Mouse (Mus musculus) forebrain, embryonic 12.5 days (tissue): ENCODE results near the gene Fbn1. TPM values are rescaled to one million over a fixed set of nuclear protein-coding genes. Genes with fewer than 3 reads are reported as not detected.

ENCODE experiments used
- ATAC-seq: fragments of 200-750 bp; cut with Nextera tagmentation; 2 replicates; pipeline ENCODE4 v1.8.0; 2017; ENCODE audit warnings: moderate TSS enrichment; ENCODE audit not compliant: low FRiP score
- H3K27ac ChIP-seq: fragments of 300-500 bp; sonication (generic); 2 replicates; pipeline ENCODE4 v1.5.1; 2016; ENCODE audit warnings: mild to moderate bottlenecking
- H3K27me3 ChIP-seq: fragments of 300-500 bp; sonication (generic); 2 replicates; pipeline ENCODE4 v1.6.1; 2016; ENCODE audit warnings: mild to moderate bottlenecking
- H3K36me3 ChIP-seq: fragments of 300-500 bp; sonication (generic); replicated peaks from 2 replicates; pipeline ENCODE4 v1.6.1; 2016; ENCODE audit warnings: mild to moderate bottlenecking
- H3K4me1 ChIP-seq: fragments of 300-500 bp; sonication (generic); 2 replicates; pipeline ENCODE4 v1.6.1; 2016
- H3K4me2 ChIP-seq: fragments of 300-500 bp; sonication (generic); 2 replicates; pipeline ENCODE4 v1.6.1; 2016; ENCODE audit warnings: mild to moderate bottlenecking, moderate library complexity
- H3K4me3 ChIP-seq: fragments of 300-500 bp; sonication (generic); replicated peaks from 2 replicates; pipeline ENCODE4 v1.5.1; 2016; ENCODE audit warnings: mild to moderate bottlenecking
- H3K9ac ChIP-seq: fragments of 300-500 bp; sonication (generic); 2 replicates; pipeline ENCODE4 v1.6.1; 2016; ENCODE audit warnings: mild to moderate bottlenecking
- H3K9me3 ChIP-seq: fragments of 300-500 bp; sonication (generic); 2 replicates; pipeline ENCODE4 v1.6.1; 2016
- WGBS: fragments of 180-500 bp; shearing (Covaris S2); methylation state at CpG from one replicate; pipeline ENCODE4 v1.1.7; 2016; 5-methylcytosine and 5-hydroxymethylcytosine counted together
- polyA plus RNA-seq: library from polyadenylated mRNA; unstranded; fragments of >200 nt; fragmentation: Nextera tagmentation; extraction: Ambion mirVana; gene quantifications from 2 replicates; pipeline ENCODE4 v1.2.1, GENCODE M21; 2016

The Fbn1 gene
- polyA plus RNA-seq, 1 experiment from 2014 or later: 8.6 TPM

DNA sequence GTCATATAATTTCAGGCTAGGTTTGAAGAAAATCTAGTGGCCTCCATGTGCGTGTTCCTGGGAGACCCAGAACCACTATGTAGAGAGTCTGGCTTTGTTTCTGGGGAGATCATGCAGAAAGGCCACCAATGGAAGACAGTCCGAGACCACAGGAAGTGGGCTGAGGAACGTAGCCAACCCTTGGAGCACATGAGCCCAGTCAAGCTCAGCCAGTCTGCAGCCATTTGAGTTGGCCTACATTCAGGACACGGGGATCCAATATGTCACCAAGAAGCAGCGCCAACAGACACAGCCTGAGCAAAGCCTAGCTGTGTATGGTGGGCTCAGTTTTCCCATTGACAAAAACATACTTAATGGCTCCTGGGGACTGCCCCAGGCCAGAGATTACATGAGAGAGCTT lies 11.1 kb downstream of the Fbn1 start:
- Histone ChIP-seq H3K36me3 (0 out of 2 replicates have a peak, but pooled peaks cover 3% of the 10 kb centered on the region), H3K9ac (no peak overlapping the region), H3K4me3 (no peak overlapping the region), H3K4me2 (no peak overlapping the region), H3K9me3 (no peaks in the 10 kb centered on the region), H3K27me3 (no peaks in the 10 kb centered on the region), H3K27ac (no peak overlapping the region), H3K4me1 (no peaks in the 10 kb centered on the region)
- 91% methylated on average over 5 of the region's 5 CpGs for WGBS
- no peak for ATAC-seq

DNA sequence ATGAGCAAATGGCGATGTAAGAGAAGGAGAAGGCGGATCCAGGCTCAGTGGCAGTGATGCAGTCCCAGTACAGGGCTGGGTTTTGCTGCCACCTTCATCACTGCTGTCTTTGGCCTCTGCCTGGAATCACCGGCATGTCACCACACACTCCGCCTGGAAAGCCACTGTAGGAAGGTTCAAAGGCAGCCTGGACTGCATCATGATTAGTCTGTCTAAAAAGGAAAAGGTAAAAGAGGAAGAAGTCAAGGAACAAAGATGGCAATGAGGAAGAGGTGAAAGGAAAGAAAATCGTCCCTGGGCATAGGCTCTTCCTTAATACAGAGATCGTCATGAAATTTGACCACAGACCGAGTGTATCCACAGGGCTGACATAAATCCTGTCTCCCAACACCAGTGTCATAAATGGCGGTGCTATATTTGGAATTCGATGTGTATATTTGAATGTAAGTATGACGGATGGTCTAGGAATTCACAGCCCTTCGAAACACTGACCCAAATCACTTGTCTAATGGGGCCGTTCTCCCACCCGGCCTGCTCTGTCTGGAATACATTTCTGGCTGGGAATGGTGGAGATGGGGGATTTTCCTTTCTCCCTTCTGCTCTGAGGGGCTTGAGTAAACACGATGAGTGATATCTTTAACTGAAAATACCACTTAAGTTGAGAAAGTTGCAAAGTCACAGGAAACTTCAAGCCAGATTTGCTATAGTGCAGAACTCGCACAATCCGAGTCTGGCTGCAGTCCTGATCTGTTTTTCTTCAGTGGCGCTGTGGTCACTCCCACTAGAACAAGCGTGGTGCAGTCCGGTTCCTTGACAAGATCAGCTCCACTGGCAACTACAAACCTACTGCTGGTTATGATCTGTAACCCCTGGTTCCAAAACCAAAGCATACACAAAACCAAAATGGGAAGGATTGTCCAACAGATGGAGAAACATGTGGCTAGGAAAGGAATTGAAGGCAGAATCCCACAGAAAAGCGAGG lies 12.7 kb downstream of the Fbn1 start:
- Histone ChIP-seq H3K36me3 (no peaks in the 10 kb centered on the region), H3K4me1 (no peaks in the 10 kb centered on the region), H3K4me2 (no peak overlapping the region), H3K27ac (no peak overlapping the region), H3K27me3 (no peaks in the 10 kb centered on the region), H3K4me3 (no peak overlapping the region), H3K9ac (no peak overlapping the region), H3K9me3 (no peaks in the 10 kb centered on the region)
- WGBS: 92% methylated on average over 20 of the region's 20 CpGs
- no peak for ATAC-seq

DNA sequence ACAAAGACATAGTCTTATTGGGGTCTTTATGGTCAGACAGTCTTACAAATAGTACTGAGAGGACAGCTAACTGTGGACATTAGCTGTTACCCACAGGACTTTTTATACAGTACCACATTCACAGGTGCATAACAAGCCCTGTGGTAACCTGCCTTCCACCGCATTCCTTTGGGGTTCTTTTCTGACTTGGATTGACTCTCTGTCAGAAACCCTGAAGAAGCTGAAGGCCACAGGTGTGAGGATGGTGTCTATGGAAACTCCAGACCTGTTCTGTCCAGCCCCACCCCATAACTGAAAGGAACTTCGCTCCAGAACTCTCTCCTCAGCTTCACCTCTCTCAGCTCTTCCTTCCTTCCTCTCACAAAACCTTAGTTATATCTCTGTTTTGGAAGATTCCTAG lies 13.5 kb downstream of the Fbn1 start:
- no peak overlapping the region for H3K4me3 ChIP-seq
- no peaks in the 10 kb centered on the region for H3K9me3 ChIP-seq
- H3K4me2 ChIP-seq: no peak overlapping the region
- WGBS: 100% methylated on average over 2 of the region's 2 CpGs
- no peak overlapping the region for H3K27ac ChIP-seq
- no peaks in the 10 kb centered on the region for H3K4me1 ChIP-seq
- no peaks in the 10 kb centered on the region for H3K36me3 ChIP-seq
- ATAC-seq: no peak
- H3K9ac ChIP-seq: no peak overlapping the region
- no peaks in the 10 kb centered on the region for H3K27me3 ChIP-seq

DNA sequence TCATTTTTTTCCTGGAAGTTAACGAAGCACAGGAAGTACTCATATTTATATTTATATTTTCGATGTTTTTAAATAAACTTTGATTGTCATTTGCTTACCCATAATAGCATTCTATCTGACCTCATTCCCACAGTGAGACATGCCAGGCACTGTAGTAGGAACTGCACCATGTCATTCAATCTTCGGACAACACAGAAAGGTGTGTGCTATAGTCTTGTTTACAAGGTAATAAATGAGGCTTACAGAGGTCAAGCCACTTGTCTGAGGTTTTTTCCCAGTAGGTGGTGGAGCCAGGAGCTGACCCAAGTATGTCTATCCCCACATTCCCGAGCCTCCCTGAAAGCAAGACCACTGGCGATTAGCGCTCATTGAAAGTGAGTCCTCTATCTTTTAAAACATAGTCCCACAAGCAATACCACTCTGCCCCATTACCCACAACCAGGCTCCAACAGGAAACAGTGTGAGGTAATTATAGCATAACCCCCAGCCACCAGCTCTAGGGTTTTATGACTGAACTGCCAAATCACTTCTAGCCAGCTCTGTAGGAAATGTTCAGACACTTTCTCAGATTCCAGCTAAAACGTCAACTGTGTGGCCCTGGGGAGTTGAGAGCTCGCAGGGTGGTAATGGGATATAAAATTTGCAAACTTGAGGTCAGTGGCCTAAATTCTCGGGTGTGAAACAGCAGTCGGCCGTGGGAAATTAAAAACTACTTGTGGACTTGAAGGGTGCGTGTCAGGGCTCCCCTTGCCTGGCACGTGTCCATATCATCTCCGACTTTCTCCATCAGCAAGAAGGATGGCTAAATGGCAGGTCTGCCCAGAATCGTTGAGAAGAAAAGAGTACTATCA lies 15.5 kb downstream of the Fbn1 start:
- H3K27me3 ChIP-seq: no peaks in the 10 kb centered on the region
- no peaks in the 10 kb centered on the region for H3K36me3 ChIP-seq
- no peak overlapping the region for H3K9ac ChIP-seq
- no peak overlapping the region for H3K27ac ChIP-seq
- WGBS: 79% methylated on average over 15 of the region's 15 CpGs
- ATAC-seq: no peak
- H3K4me2 ChIP-seq: no peak overlapping the region
- no peak overlapping the region for H3K4me3 ChIP-seq
- 0 out of 2 replicates have a peak, but pooled peaks cover 3% of the 10 kb centered on the region for H3K4me1 ChIP-seq
- H3K9me3 ChIP-seq: no peaks in the 10 kb centered on the region

DNA sequence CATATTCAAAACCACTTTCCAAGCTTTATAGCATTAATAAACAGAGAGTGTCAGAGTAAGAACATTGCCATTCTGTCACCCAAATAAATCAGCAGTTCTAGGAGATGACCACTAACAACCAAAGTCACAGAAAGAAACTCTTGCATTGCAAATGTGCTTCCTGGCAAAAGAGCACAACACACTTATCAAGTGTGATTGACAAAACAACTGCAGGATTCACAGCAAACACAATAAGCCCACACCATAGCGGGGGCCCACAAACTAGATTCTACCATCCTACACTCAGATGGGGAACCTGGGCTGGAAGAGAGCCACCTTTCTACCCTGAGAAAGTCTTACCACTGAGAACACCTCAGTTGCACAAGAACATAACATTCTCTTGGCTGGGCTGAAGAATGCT lies 17.8 kb downstream of the Fbn1 start:
- H3K27ac ChIP-seq: no peak overlapping the region
- no peak overlapping the region for H3K9ac ChIP-seq
- WGBS: 88% methylated on average over 1 of the region's 1 CpGs
- ATAC-seq: no peak
- no peak overlapping the region for H3K4me2 ChIP-seq
- 0 out of 2 replicates have a peak, but pooled peaks cover 3% of the 10 kb centered on the region for H3K4me1 ChIP-seq
- H3K36me3 ChIP-seq: no peaks in the 10 kb centered on the region
- H3K9me3 ChIP-seq: no peaks in the 10 kb centered on the region
- H3K27me3 ChIP-seq: no peaks in the 10 kb centered on the region
- H3K4me3 ChIP-seq: no peak overlapping the region

DNA sequence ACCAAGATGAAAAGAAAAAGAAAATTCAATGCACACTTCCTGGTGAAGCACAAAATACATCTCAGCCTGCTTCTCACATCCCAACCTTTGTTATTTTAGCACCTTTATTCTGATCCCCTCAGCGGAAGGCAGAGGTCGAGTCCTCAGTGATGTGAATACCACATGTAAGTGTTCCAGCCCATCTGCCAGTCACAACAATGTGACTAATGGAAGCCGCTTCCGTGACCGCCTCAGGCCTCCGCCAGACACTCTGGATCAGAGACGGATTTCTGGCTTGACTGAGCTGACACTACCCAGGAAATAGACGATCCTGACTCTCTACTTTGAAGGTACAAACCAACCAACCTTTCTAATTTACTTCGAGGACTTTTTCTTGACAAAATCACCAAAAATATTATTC lies 22.9 kb downstream of the Fbn1 start:
- no peaks in the 10 kb centered on the region for H3K36me3 ChIP-seq
- no peak overlapping the region for H3K4me2 ChIP-seq
- H3K9me3 ChIP-seq: no peaks in the 10 kb centered on the region
- no peak overlapping the region for H3K27ac ChIP-seq
- WGBS: 87% methylated on average over 9 of the region's 9 CpGs
- no peaks in the 10 kb centered on the region for H3K27me3 ChIP-seq
- H3K9ac ChIP-seq: no peak overlapping the region
- H3K4me3 ChIP-seq: no peak overlapping the region
- no peak for ATAC-seq
- H3K4me1 ChIP-seq: 0 out of 2 replicates have a peak, but pooled peaks cover 3% of the 10 kb centered on the region

DNA sequence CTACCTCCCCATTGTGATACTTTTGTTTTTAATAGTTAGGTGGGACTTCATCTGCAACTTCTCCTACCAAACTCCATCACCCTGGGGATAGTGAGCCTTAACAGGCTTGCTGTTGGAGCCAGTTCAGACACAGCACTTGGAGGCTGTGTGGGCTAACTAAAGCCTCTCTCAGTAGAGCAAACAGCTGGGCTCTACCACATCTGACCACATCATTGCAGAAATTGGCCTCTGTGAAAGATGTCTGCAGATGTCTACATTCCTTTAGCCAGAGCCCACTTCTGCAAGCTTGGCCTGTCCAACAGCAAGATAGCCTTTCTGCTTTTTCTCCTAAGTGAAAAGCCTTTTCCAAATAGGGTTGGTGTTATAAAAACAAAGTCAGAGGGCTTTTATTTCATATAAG lies 23.6 kb downstream of the Fbn1 start:
- no peaks in the 10 kb centered on the region for H3K36me3 ChIP-seq
- H3K27ac ChIP-seq: no peak overlapping the region
- no peaks in the 10 kb centered on the region for H3K9me3 ChIP-seq
- H3K9ac ChIP-seq: no peak overlapping the region
- no peaks in the 10 kb centered on the region for H3K27me3 ChIP-seq
- ATAC-seq: no peak
- no peak overlapping the region for H3K4me3 ChIP-seq
- no peak overlapping the region for H3K4me2 ChIP-seq
- H3K4me1 ChIP-seq: 0 out of 2 replicates have a peak, but pooled peaks cover 3% of the 10 kb centered on the region

DNA sequence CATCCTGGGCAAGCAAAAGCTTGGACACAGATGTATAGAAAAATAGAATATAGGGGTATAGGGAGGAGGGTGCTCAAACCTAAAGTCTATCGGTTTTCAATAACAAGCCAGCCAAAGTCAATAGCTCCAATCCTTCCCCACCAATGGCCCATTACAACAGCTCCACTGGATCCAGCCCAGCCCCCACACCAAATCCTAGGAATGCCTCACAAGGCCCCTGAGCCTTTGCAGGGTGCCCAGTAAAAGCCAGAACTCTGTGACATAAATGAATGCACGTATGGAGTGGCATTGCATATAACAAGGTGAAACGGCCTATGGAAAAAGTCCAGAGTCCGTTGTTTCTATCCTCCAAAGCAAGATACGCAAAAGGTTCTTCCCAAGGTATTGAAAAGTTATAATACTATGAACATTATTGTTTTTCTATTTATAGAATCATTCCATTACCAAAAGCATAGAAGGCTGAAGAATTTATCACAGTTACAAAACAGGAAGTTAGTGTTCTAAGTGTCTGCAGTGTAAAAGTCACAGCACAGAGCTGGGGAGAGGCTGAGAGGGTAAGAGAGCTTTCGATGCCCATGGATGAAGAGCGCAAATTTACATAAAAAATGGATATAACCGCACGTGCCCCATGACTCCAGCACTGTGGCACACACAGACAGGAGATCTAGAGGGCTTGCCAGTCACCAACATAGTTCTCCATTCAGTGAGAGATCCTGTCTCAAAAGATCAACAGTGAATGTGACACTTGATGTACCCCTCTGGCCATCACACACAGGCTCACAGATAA lies 26.1 kb downstream of the Fbn1 start:
- WGBS: 94% methylated on average over 9 of the region's 9 CpGs
- Histone ChIP-seq H3K27me3 (no peaks in the 10 kb centered on the region), H3K4me3 (no peak overlapping the region), H3K9me3 (no peaks in the 10 kb centered on the region), H3K27ac (no peak overlapping the region), H3K36me3 (no peaks in the 10 kb centered on the region), H3K4me2 (no peak overlapping the region), H3K9ac (no peak overlapping the region), H3K4me1 (no peaks in the 10 kb centered on the region)
- ATAC-seq: no peak

DNA sequence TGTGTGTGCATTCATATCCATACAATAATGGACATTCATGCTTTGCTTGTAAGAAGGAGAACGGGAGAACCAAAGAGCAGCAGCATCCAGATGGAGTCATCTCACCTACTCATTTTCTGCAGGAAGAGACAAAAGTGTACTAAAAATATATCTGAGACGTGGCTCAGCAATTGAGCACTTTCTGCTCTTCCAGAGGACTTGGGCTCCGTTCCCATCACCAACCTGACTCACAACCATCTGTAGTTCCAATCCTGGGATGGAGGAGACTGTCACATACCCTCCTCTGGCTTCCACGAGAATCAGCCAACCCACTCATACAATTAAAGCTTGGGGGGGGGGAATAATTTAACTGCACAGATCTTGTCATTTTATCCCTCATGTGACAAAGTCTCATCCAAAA lies 26.7 kb downstream of the Fbn1 start:
- Histone ChIP-seq H3K4me1 (no peaks in the 10 kb centered on the region), H3K27ac (no peak overlapping the region), H3K36me3 (no peaks in the 10 kb centered on the region), H3K9me3 (no peaks in the 10 kb centered on the region), H3K9ac (no peak overlapping the region), H3K27me3 (no peaks in the 10 kb centered on the region), H3K4me3 (no peak overlapping the region), H3K4me2 (no peak overlapping the region)
- 87% methylated on average over 4 of the region's 4 CpGs for WGBS
- no peak for ATAC-seq

DNA sequence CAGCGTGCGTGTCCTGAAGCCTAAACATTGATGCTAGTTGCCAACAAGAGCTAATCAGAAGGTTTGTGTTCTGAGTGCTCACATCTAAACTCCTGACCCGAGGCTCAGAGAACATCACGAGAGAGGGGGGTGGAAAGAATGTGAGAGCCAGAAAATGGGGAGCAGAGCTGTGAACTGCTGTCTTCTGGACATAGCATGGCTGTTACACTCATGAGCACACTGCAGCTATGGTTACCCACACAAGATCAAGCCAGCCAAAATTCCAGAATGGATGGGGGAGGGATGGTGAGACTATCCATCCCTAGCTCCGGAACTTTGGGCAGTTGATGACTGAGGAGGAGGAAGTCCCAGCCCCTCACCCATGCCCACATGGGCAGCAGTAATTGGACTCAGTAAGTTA lies 27.7 kb downstream of the Fbn1 start:
- H3K4me1 ChIP-seq: no peaks in the 10 kb centered on the region
- H3K36me3 ChIP-seq: no peaks in the 10 kb centered on the region
- H3K9me3 ChIP-seq: no peaks in the 10 kb centered on the region
- no peak overlapping the region for H3K9ac ChIP-seq
- H3K4me2 ChIP-seq: no peak overlapping the region
- no peak overlapping the region for H3K4me3 ChIP-seq
- WGBS: 83% methylated on average over 5 of the region's 5 CpGs
- no peak for ATAC-seq
- no peaks in the 10 kb centered on the region for H3K27me3 ChIP-seq
- H3K27ac ChIP-seq: no peak overlapping the region

DNA sequence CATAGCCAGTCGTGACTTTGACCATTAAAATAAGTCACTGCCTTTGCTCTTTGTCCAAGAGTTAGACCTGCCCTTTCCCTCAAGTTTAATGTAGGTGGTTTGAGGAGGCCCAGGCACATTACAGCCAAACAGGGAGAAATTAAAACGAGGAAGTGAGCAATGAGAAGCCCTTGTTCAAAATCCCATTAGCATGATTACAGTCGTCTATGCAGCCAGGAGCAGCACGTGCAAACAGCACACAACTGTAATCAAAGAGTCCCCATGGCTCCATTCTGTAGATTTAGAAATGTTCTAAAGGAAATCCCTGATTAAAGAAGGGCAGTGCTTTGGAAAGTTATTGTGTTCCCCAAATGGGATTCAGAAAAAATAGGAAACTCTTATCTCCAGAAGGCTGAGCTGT lies 29.1 kb downstream of the Fbn1 start:
- H3K9me3 ChIP-seq: no peaks in the 10 kb centered on the region
- no peaks in the 10 kb centered on the region for H3K27me3 ChIP-seq
- ATAC-seq: no peak
- H3K36me3 ChIP-seq: no peaks in the 10 kb centered on the region
- H3K27ac ChIP-seq: no peak overlapping the region
- H3K9ac ChIP-seq: no peak overlapping the region
- no peak overlapping the region for H3K4me2 ChIP-seq
- H3K4me1 ChIP-seq: no peaks in the 10 kb centered on the region
- 59% methylated on average over 4 of the region's 4 CpGs for WGBS
- H3K4me3 ChIP-seq: no peak overlapping the region

DNA sequence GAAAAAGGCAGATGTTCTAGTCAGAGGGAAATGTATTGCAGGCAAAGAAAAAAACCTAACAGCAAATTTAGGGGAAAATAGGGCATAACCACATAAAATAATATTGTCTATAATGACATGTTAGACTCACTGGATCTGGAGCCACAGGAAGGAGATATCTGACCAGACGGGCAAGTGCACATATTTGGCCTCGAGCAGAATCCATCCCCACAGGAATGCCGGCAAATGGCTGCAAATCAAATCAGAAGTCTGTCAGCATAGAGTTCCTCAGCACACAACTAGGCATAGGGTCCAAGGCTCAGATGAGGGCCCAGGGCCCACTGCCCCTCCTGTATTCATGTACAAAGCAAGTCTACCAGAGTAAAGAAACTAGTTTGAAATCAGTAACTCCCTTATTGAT lies 30.4 kb downstream of the Fbn1 start:
- Histone ChIP-seq H3K4me1 (no peaks in the 10 kb centered on the region), H3K9me3 (no peaks in the 10 kb centered on the region), H3K4me3 (no peak overlapping the region), H3K9ac (no peak overlapping the region), H3K27ac (no peak overlapping the region), H3K4me2 (no peak overlapping the region), H3K36me3 (no peaks in the 10 kb centered on the region), H3K27me3 (no peaks in the 10 kb centered on the region)
- ATAC-seq: no peak
- 76% methylated on average over 3 of the region's 3 CpGs for WGBS
